Mouse (Mus musculus) midbrain, embryonic 15.5 days (tissue): ENCODE results near the gene Zfp64. TPM values are rescaled to one million over a fixed set of nuclear protein-coding genes. Genes with fewer than 3 reads are reported as not detected.

ENCODE experiments used
- ATAC-seq: fragments of 200-750 bp; cut with Nextera tagmentation; replicated peaks from 2 replicates; pipeline ENCODE4 v1.8.0; 2017; ENCODE audit warnings: moderate TSS enrichment
- H3K27ac ChIP-seq: fragments of 300-500 bp; sonication (generic); 2 replicates; pipeline ENCODE4 v1.5.1; 2015; ENCODE audit warnings: mild to moderate bottlenecking, inconsistent platforms
- H3K27me3 ChIP-seq: fragments of 300-500 bp; sonication (generic); replicated peaks from 2 replicates; pipeline ENCODE4 v1.6.1; 2015; ENCODE audit warnings: inconsistent platforms
- H3K36me3 ChIP-seq: fragments of 300-500 bp; sonication (generic); replicated peaks from 2 replicates; pipeline ENCODE4 v1.6.1; 2015; ENCODE audit warnings: inconsistent platforms
- H3K4me1 ChIP-seq: fragments of 300-500 bp; sonication (generic); 2 replicates; pipeline ENCODE4 v1.6.1; 2015; ENCODE audit warnings: inconsistent platforms
- H3K4me2 ChIP-seq: fragments of 300-500 bp; sonication (generic); 2 replicates; pipeline ENCODE4 v1.6.1; 2015; ENCODE audit warnings: inconsistent platforms, mild to moderate bottlenecking, moderate library complexity
- H3K4me3 ChIP-seq: fragments of 300-500 bp; sonication (generic); 2 replicates; pipeline ENCODE4 v1.5.1; 2015; ENCODE audit warnings: mild to moderate bottlenecking, inconsistent platforms
- H3K9ac ChIP-seq: fragments of 300-500 bp; sonication (generic); 2 replicates; pipeline ENCODE4 v1.6.1; 2015; ENCODE audit warnings: mild to moderate bottlenecking, inconsistent platforms
- H3K9me3 ChIP-seq: fragments of 300-500 bp; sonication (generic); 2 replicates; pipeline ENCODE4 v1.6.1; 2016; ENCODE audit warnings: inconsistent platforms
- WGBS: fragments of 180-500 bp; shearing (Covaris S2); methylation state at CpG from one replicate; pipeline ENCODE4 v1.1.7; 2015; ENCODE audit warnings: mixed read lengths; 5-methylcytosine and 5-hydroxymethylcytosine counted together
- polyA plus RNA-seq: library from polyadenylated mRNA; unstranded; fragments of >200 nt; fragmentation: Nextera tagmentation; extraction: Ambion mirVana; gene quantifications from 2 replicates; pipeline ENCODE4 v1.2.1, GENCODE M21; 2015

Zfp64 gene
- polyA plus RNA-seq, 1 experiment from 2014 or later = 44.5 TPM

GRCm38 (mm10) chr2:168968136-168968925 is 12.9 kb upstream of the Zfp64 start:
- H3K4me2 ChIP-seq = no peak overlapping the region
- WGBS = 82% methylated on average over 12 of the region's 12 CpGs
- H3K9ac ChIP-seq = no peak overlapping the region
- H3K9me3 ChIP-seq = peaks cover 14% of the 10 kb centered on the region
- ATAC-seq = no peak
- no peaks in the 10 kb centered on the region for H3K36me3 ChIP-seq
- no peak overlapping the region for H3K27ac ChIP-seq
- no peaks in the 10 kb centered on the region for H3K27me3 ChIP-seq
- H3K4me3 ChIP-seq = no peak overlapping the region
- H3K4me1 ChIP-seq = no peaks in the 10 kb centered on the region

- no peak overlapping the region for H3K4me3 ChIP-seq
- H3K27ac ChIP-seq = no peak overlapping the region
- no peaks in the 10 kb centered on the region for H3K36me3 ChIP-seq
- no peak for ATAC-seq
- H3K9me3 ChIP-seq = peaks cover 14% of the 10 kb centered on the region
- 88% methylated on average over 6 of the region's 6 CpGs for WGBS
- H3K4me1 ChIP-seq = no peaks in the 10 kb centered on the region
- no peak overlapping the region for H3K9ac ChIP-seq
- no peaks in the 10 kb centered on the region for H3K27me3 ChIP-seq
- H3K4me2 ChIP-seq = no peak overlapping the region
Measured at GRCm38 (mm10) chr2:168966525-168966924, 11.1 kb upstream of the Zfp64 start.

- WGBS = 97% methylated on average over 5 of the region's 5 CpGs
- Histone ChIP-seq H3K9ac (no peak overlapping the region), H3K9me3 (peaks cover 14% of the 10 kb centered on the region), H3K27ac (no peak overlapping the region), H3K4me1 (no peaks in the 10 kb centered on the region), H3K4me3 (no peak overlapping the region), H3K27me3 (no peaks in the 10 kb centered on the region), H3K36me3 (no peaks in the 10 kb centered on the region), H3K4me2 (no peak overlapping the region)
- ATAC-seq = no peak
Measured at GRCm38 (mm10) chr2:168964849-168965248, 9.5 kb upstream of the Zfp64 start.

GRCm38 (mm10) chr2:168961729-168962666 is 6.6 kb upstream of the Zfp64 start:
- no peak for ATAC-seq
- Histone ChIP-seq H3K4me3 (no peak overlapping the region), H3K36me3 (no peaks in the 10 kb centered on the region), H3K27ac (no peak overlapping the region), H3K9me3 (peaks cover 14% of the 10 kb centered on the region), H3K9ac (no peak overlapping the region), H3K4me1 (no peaks in the 10 kb centered on the region), H3K27me3 (no peaks in the 10 kb centered on the region), H3K4me2 (no peak overlapping the region)
- 87% methylated on average over 4 of the region's 4 CpGs for WGBS

- 94% methylated on average over 3 of the region's 3 CpGs for WGBS
- peaks cover 2% of the 10 kb centered on the region; the same call in 1 of the 2 replicates for H3K4me1 ChIP-seq
- H3K27ac ChIP-seq = no peak overlapping the region
- no peak overlapping the region for H3K4me3 ChIP-seq
- peaks cover 8% of the 10 kb centered on the region for H3K9me3 ChIP-seq
- H3K4me2 ChIP-seq = no peak overlapping the region
- no peaks in the 10 kb centered on the region for H3K27me3 ChIP-seq
- H3K9ac ChIP-seq = no peak overlapping the region
- ATAC-seq = no peak
- no peaks in the 10 kb centered on the region for H3K36me3 ChIP-seq
Measured at GRCm38 (mm10) chr2:168960814-168961213, 5.4 kb upstream of the Zfp64 start.

- H3K36me3 ChIP-seq = no peaks in the 10 kb centered on the region
- peaks cover 8% of the 10 kb centered on the region for H3K4me1 ChIP-seq
- ATAC-seq = no peak
- peaks cover 5% of the 10 kb centered on the region for H3K9me3 ChIP-seq
- H3K4me3 ChIP-seq = no peak overlapping the region
- no peaks in the 10 kb centered on the region for H3K27me3 ChIP-seq
- no peak overlapping the region for H3K27ac ChIP-seq
- H3K9ac ChIP-seq = no peak overlapping the region
- no peak overlapping the region for H3K4me2 ChIP-seq
- WGBS = 78% methylated on average over 14 of the region's 14 CpGs
Measured at GRCm38 (mm10) chr2:168959339-168959885, 4.0 kb upstream of the Zfp64 start.

GRCm38 (mm10) chr2:168955850-168956346 is 511 bp upstream of the Zfp64 start:
- H3K9ac ChIP-seq = peak overlapping the region; percentile 88
- H3K27me3 ChIP-seq = no peaks in the 10 kb centered on the region
- no peak; the same call in 1 of the 2 replicates for ATAC-seq
- H3K27ac ChIP-seq = peak overlapping the region; percentile 83
- peaks cover 18% of the 10 kb centered on the region for H3K4me1 ChIP-seq
- no peaks in the 10 kb centered on the region; the same call in 1 of the 2 replicates for H3K36me3 ChIP-seq
- peak overlapping the region; percentile 88 for H3K4me3 ChIP-seq
- H3K9me3 ChIP-seq = no peaks in the 10 kb centered on the region
- WGBS = 50% methylated on average over 10 of the region's 10 CpGs
- peak overlapping the region; percentile 97 for H3K4me2 ChIP-seq

GRCm38 (mm10) chr2:168954376-168954775 is 1.0 kb downstream of the Zfp64 start:
- peak overlapping the region; percentile 88 for H3K9ac ChIP-seq
- peak overlapping the region; percentile 88 for H3K4me3 ChIP-seq
- H3K27ac ChIP-seq = no peak overlapping the region
- peak overlapping the region; percentile 97 for H3K4me2 ChIP-seq
- WGBS = 10% methylated on average over 8 of the region's 8 CpGs
- peaks cover 18% of the 10 kb centered on the region for H3K4me1 ChIP-seq
- no peaks in the 10 kb centered on the region for H3K9me3 ChIP-seq
- ATAC-seq = no peak
- H3K36me3 ChIP-seq = peaks cover 5% of the 10 kb centered on the region
- H3K27me3 ChIP-seq = no peaks in the 10 kb centered on the region

GRCm38 (mm10) chr2:168948506-168948905 is 6.9 kb downstream of the Zfp64 start:
- Histone ChIP-seq H3K27ac (no peak overlapping the region), H3K9ac (no peak overlapping the region), H3K27me3 (no peaks in the 10 kb centered on the region), H3K36me3 (peaks cover 28% of the 10 kb centered on the region), H3K9me3 (no peaks in the 10 kb centered on the region), H3K4me1 (peaks cover under 1% of the 10 kb centered on the region; the same call in 1 of the 2 replicates), H3K4me3 (no peak overlapping the region), H3K4me2 (no peak overlapping the region)
- 82% methylated on average over 6 of the region's 6 CpGs for WGBS
- no peak for ATAC-seq

GRCm38 (mm10) chr2:168947663-168948062 is 7.7 kb downstream of the Zfp64 start:
- peaks cover 28% of the 10 kb centered on the region for H3K36me3 ChIP-seq
- no peak overlapping the region for H3K9ac ChIP-seq
- H3K4me3 ChIP-seq = no peak overlapping the region
- no peak for ATAC-seq
- WGBS = 96% methylated on average over 1 of the region's 1 CpGs
- H3K4me1 ChIP-seq = no peaks in the 10 kb centered on the region
- H3K4me2 ChIP-seq = no peak overlapping the region
- no peak overlapping the region for H3K27ac ChIP-seq
- no peaks in the 10 kb centered on the region for H3K27me3 ChIP-seq
- no peaks in the 10 kb centered on the region for H3K9me3 ChIP-seq

- Histone ChIP-seq H3K4me3 (no peak overlapping the region), H3K27me3 (no peaks in the 10 kb centered on the region), H3K9me3 (no peaks in the 10 kb centered on the region), H3K9ac (no peak overlapping the region), H3K4me2 (no peak overlapping the region), H3K36me3 (peaks cover 39% of the 10 kb centered on the region), H3K27ac (no peak overlapping the region), H3K4me1 (no peaks in the 10 kb centered on the region)
- WGBS = 95% methylated on average over 4 of the region's 4 CpGs
- no peak for ATAC-seq
Measured at GRCm38 (mm10) chr2:168944011-168944410, 11.4 kb downstream of the Zfp64 start.

GRCm38 (mm10) chr2:168939941-168940340 is 15.4 kb downstream of the Zfp64 start:
- no peaks in the 10 kb centered on the region for H3K4me1 ChIP-seq
- no peak overlapping the region for H3K27ac ChIP-seq
- H3K4me2 ChIP-seq = no peak overlapping the region
- H3K36me3 ChIP-seq = peaks cover 38% of the 10 kb centered on the region
- H3K27me3 ChIP-seq = no peaks in the 10 kb centered on the region
- ATAC-seq = no peak
- no peak overlapping the region for H3K9ac ChIP-seq
- H3K9me3 ChIP-seq = no peaks in the 10 kb centered on the region
- no peak overlapping the region for H3K4me3 ChIP-seq
- 92% methylated on average over 8 of the region's 8 CpGs for WGBS
